Mouse (Mus musculus): ENCODE measurements at regions not wholly inside any gene's neighbourhood (a gene's known extent, or its start where the extent isn't known, plus 50 kb on each side); places are given as distances from the start of the nearest gene placed in this dataset.

- H3K27me3 ChIP-seq (ENCODE audit: low read depth, poor library complexity, severe bottlenecking) = peaks cover 19% of the 10 kb centered on the region
- WGBS = 4% methylated on average over 31 of the region's 31 CpGs
- no peaks in the 10 kb centered on the region for H3K36me3 ChIP-seq
- H3K4me1 ChIP-seq = peaks cover 30% of the 10 kb centered on the region
- peak overlapping the region; percentile 64 for H3K4me3 ChIP-seq
- no peaks in the 10 kb centered on the region for H3K9me3 ChIP-seq (replicated peaks)
- DNase-seq (ENCODE audit: low spot score) = peak; percentile 74
- H3K27ac ChIP-seq (replicated peaks) = peak overlapping the region; percentile 80
Observed at GRCm38 (mm10) chr13:112100592-112101420, 187.4 kb upstream of the Ankrd55 start.

DNA sequence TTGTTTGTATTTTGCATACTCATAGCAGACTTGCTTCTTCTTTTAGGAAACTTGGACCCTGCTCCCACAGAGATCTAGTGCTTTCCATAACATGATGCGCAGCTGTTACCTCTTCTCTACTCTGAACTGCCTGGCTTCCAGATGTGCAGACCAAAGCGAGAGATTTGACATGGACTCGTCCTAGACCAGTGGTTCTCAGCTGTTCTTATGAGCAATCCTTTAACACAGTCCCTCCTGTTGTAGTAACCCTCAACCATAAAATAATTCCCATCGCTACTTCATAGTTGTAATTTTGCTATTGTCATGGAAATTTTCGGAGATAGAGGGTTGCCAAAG is 186.9 kb upstream of the Ankrd55 start:
- H3K27me3 ChIP-seq (ENCODE audit: low read depth, poor library complexity, severe bottlenecking) = peaks cover 16% of the 10 kb centered on the region; the same call in 1 of the 2 replicates
- no peaks in the 10 kb centered on the region for H3K36me3 ChIP-seq
- H3K4me1 ChIP-seq = peaks cover 30% of the 10 kb centered on the region
- 52% methylated on average over 5 of the region's 5 CpGs for WGBS
- no peak for DNase-seq (ENCODE audit: low spot score)
- 0 out of 2 replicates have a peak overlapping the region, but pooled peaks have one; percentile 80 for H3K27ac ChIP-seq (replicated peaks)
- no peaks in the 10 kb centered on the region for H3K9me3 ChIP-seq (replicated peaks)
- peak overlapping the region; percentile 64 for H3K4me3 ChIP-seq

DNA sequence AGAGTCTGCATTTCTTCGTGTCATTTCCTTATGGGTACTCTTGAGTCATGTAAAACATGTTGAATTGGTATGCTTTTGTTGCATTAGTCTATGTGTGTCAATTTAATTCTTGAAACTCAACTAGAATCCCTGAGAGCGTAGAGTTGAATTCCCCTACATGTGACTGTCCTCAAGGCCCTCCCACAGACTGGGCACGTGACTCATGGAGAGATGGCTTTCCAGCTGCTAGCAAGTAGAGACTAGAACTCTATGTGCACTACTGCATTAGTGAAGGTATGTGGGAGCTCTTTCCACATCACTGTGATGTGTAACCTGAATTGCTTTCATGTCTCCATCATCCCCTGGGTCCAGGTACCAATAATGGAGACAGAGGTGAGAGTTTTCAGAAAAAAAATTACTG is 182.3 kb upstream of the Ankrd55 start:
- Histone ChIP-seq H3K9me3 (replicated peaks) (no peaks in the 10 kb centered on the region), H3K4me3 (no peak overlapping the region), H3K4me1 (peaks cover 15% of the 10 kb centered on the region), H3K36me3 (no peaks in the 10 kb centered on the region), H3K27ac (replicated peaks) (no peak overlapping the region), H3K27me3 (ENCODE audit: low read depth, poor library complexity, severe bottlenecking) (0 out of 2 replicates have a peak, but pooled peaks cover 8% of the 10 kb centered on the region)
- 90% methylated on average over 3 of the region's 3 CpGs for WGBS
- DNase-seq (ENCODE audit: low spot score) = no peak

DNA sequence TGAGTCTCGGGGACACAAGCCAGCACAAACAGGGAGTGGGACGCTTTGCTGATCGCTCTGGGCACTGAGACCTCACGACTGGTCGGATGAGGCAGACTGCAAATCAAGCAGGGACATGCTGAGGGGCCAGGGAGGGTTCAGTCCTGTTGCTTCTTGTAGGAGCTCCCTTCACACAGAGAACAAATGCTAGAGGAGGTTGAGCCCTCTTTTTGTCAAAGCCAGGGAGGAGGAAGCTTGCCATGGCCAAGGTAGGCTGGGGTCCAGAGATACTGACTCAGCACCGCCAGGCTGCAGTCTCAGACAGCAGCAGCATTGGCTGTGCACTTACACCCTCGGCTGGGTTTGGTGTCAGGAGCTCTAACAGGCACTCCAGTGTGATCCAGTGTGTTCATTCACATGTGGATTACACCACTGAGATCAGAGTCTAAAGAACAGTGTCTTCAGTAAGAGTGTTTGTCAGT is 173.5 kb upstream of the Ankrd55 start:
- Histone ChIP-seq H3K4me1 (0 out of 2 replicates have a peak, but pooled peaks cover under 1% of the 10 kb centered on the region), H3K36me3 (no peaks in the 10 kb centered on the region), H3K27ac (replicated peaks) (no peak overlapping the region), H3K4me3 (no peak overlapping the region), H3K9me3 (replicated peaks) (no peaks in the 10 kb centered on the region), H3K27me3 (ENCODE audit: low read depth, poor library complexity, severe bottlenecking) (no peaks in the 10 kb centered on the region)
- no peak for DNase-seq (ENCODE audit: low spot score)
- 84% methylated on average over 7 of the region's 7 CpGs for WGBS

DNA sequence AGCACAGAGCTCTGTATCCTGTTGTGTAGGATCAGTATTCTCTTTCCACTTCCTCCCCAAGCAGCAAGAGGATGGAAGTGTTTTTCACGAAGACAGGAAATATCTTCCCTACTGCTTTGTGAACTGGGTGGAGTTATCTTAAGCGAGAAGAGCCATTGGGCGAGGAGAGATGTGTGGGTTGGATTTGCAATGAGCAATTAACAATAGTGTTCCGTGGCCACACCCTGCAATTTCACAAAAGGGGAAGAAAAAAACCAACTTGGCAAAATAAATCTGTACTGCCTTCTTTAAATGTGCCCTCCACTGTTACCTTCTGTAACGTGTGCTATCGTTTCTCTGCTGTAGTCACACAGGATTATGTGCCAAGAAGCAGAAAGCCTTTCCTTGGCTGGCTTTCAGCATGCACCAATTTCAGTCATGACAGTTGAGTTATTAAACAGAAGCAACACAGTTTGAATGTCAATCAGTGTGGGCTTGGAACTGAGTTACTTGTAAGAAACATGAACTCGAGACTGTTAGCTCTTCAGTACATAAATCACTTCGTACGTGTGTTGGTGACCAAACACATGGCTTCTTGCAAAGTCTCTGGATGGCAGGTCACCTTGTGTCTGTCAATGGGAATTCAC is 172.0 kb upstream of the Ankrd55 start:
- 0 out of 2 replicates have a peak, but pooled peaks cover 3% of the 10 kb centered on the region for H3K4me1 ChIP-seq
- no peak for DNase-seq (ENCODE audit: low spot score)
- H3K36me3 ChIP-seq = no peaks in the 10 kb centered on the region
- WGBS = 84% methylated on average over 9 of the region's 9 CpGs
- H3K27me3 ChIP-seq (ENCODE audit: low read depth, poor library complexity, severe bottlenecking) = no peaks in the 10 kb centered on the region
- H3K9me3 ChIP-seq (replicated peaks) = no peaks in the 10 kb centered on the region
- no peak overlapping the region for H3K27ac ChIP-seq (replicated peaks)
- no peak overlapping the region for H3K4me3 ChIP-seq

DNA sequence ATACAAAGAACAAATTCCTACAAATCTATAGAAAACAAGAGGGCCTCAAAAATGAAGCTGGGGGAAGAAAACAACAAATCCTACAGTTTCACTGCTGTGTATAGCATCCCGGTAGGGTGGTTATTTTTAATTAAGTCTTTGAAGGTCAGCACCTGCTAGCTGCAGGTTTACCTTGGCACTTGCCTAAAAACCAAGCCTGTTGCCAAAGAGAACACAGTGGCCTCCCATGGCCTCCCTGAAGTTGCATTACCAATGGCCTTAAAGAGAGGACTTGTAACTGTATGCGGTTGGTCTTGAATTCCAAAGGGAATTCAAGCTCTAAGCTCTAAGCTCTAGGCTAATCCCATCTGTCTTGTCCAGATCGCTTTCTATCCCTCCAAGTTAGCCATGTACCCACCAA is 169.7 kb upstream of the Ankrd55 start:
- no peak for DNase-seq (ENCODE audit: low spot score)
- Histone ChIP-seq H3K4me3 (no peak overlapping the region), H3K9me3 (replicated peaks) (no peaks in the 10 kb centered on the region), H3K27ac (replicated peaks) (no peak overlapping the region), H3K36me3 (no peaks in the 10 kb centered on the region), H3K27me3 (ENCODE audit: low read depth, poor library complexity, severe bottlenecking) (no peaks in the 10 kb centered on the region), H3K4me1 (0 out of 2 replicates have a peak, but pooled peaks cover 8% of the 10 kb centered on the region)
- 90% methylated on average over 3 of the region's 3 CpGs for WGBS

- 84% methylated on average over 11 of the region's 11 CpGs for WGBS
- H3K4me3 ChIP-seq = no peak overlapping the region
- DNase-seq (ENCODE audit: low spot score) = no peak
- H3K36me3 ChIP-seq = no peaks in the 10 kb centered on the region
- H3K4me1 ChIP-seq = 0 out of 2 replicates have a peak, but pooled peaks cover 8% of the 10 kb centered on the region
- H3K27ac ChIP-seq (replicated peaks) = no peak overlapping the region
- H3K9me3 ChIP-seq (replicated peaks) = no peaks in the 10 kb centered on the region
- no peaks in the 10 kb centered on the region for H3K27me3 ChIP-seq (ENCODE audit: low read depth, poor library complexity, severe bottlenecking)
Observed at GRCm38 (mm10) chr13:112119611-112120041, 168.6 kb upstream of the Ankrd55 start.

DNA sequence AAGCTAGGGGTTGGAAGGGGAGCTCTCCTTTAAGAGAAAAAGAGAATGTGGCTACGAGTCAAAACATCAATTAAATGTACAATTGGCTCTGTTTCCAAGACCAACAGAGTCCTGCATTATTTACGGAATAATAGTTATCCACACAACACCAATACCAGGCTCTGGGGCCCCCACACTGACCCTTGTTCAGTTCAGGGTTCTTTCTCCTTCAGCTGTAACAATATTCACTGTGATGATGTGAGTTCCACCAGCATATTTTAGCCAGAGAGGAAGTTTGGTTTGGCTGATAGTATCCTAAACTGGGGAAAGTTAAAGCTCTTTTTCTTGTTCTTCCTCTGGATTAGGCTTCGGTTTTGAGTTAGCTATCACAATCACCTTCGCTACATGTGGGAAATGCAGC is 167.9 kb upstream of the Ankrd55 start:
- no peak overlapping the region for H3K27ac ChIP-seq (replicated peaks)
- H3K4me3 ChIP-seq = no peak overlapping the region
- 0 out of 2 replicates have a peak, but pooled peaks cover 8% of the 10 kb centered on the region for H3K4me1 ChIP-seq
- no peak for DNase-seq (ENCODE audit: low spot score)
- 81% methylated on average over 4 of the region's 4 CpGs for WGBS
- H3K9me3 ChIP-seq (replicated peaks) = no peaks in the 10 kb centered on the region
- no peaks in the 10 kb centered on the region for H3K36me3 ChIP-seq
- no peaks in the 10 kb centered on the region for H3K27me3 ChIP-seq (ENCODE audit: low read depth, poor library complexity, severe bottlenecking)

DNA sequence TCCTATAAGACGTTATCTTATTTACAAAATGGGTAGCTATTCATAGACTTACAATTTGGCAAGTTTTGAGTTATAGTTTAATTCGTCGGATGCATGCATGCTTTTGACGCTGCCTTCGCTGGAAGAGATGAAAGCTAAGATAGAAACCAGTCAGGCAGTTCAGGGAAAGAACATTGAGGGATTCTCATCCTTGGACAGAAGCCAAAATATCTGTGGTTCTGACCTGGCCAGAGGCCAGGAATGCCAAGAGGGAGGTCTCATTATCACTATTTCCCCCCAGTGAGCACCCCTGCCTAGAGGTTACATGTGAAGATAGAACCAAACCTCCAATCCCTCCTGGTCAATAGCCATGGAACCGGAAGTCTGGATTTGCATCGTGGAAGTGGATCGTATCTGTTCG is 167.1 kb upstream of the Ankrd55 start:
- Histone ChIP-seq H3K27me3 (ENCODE audit: low read depth, poor library complexity, severe bottlenecking) (no peaks in the 10 kb centered on the region), H3K27ac (replicated peaks) (no peak overlapping the region), H3K4me1 (0 out of 2 replicates have a peak, but pooled peaks cover 8% of the 10 kb centered on the region), H3K9me3 (replicated peaks) (no peaks in the 10 kb centered on the region), H3K4me3 (no peak overlapping the region), H3K36me3 (no peaks in the 10 kb centered on the region)
- WGBS = 98% methylated on average over 9 of the region's 9 CpGs
- DNase-seq (ENCODE audit: low spot score) = no peak

- WGBS = 83% methylated on average over 9 of the region's 9 CpGs
- H3K36me3 ChIP-seq = no peaks in the 10 kb centered on the region
- H3K27ac ChIP-seq (replicated peaks) = no peak overlapping the region
- no peaks in the 10 kb centered on the region for H3K27me3 ChIP-seq (ENCODE audit: low read depth, poor library complexity, severe bottlenecking)
- H3K4me3 ChIP-seq = no peak overlapping the region
- H3K9me3 ChIP-seq (replicated peaks) = no peaks in the 10 kb centered on the region
- no peak for DNase-seq (ENCODE audit: low spot score)
- H3K4me1 ChIP-seq = 0 out of 2 replicates have a peak, but pooled peaks cover 8% of the 10 kb centered on the region
Observed at GRCm38 (mm10) chr13:112122842-112123373, 165.3 kb upstream of the Ankrd55 start.

DNA sequence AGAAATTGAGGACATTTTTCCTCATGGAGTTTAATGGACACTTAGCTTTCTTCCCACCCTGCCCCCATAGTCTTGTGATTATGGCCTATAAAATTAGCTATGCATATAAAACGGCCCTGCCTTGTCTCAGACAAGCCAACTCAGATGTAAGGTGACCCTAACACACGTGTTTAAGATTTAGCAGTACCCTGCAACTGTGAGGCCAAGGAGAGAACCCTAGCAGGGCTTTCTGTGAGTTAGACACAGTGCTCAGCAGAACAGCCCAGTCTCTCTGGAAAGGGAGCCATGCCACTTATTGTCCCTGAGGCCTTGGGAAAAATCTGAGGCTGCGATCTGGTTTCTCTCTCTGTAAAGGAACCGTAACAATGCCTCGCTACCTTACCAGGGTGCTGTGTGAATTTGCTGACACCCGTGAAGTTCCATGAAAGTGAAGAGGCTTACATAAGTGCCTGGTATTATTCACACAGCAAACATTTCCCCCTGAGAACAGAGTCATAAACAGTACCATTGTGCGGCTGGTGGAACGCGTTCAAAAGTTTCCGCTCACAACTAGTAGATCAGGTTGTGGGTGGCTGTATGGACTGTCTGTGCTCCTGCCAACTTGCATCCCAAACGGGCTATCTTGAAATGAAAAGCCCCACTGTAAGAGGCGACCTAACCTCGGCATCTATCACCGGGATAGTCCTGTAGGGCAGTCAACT is 162.3 kb upstream of the Ankrd55 start:
- Histone ChIP-seq H3K36me3 (no peaks in the 10 kb centered on the region), H3K27ac (replicated peaks) (no peak overlapping the region), H3K9me3 (replicated peaks) (no peaks in the 10 kb centered on the region), H3K27me3 (ENCODE audit: low read depth, poor library complexity, severe bottlenecking) (peaks cover 6% of the 10 kb centered on the region; the same call in 1 of the 2 replicates), H3K4me1 (peaks cover 6% of the 10 kb centered on the region; the same call in 1 of the 2 replicates), H3K4me3 (no peak overlapping the region)
- no peak for DNase-seq (ENCODE audit: low spot score)
- WGBS = 87% methylated on average over 14 of the region's 14 CpGs

GRCm38 (mm10) chr13:112130220-112130619 is 158.0 kb upstream of the Ankrd55 start:
- peaks cover 6% of the 10 kb centered on the region; the same call in 1 of the 2 replicates for H3K27me3 ChIP-seq (ENCODE audit: low read depth, poor library complexity, severe bottlenecking)
- H3K4me3 ChIP-seq = no peak overlapping the region
- no peak for DNase-seq (ENCODE audit: low spot score)
- H3K4me1 ChIP-seq = peaks cover 10% of the 10 kb centered on the region
- WGBS = 86% methylated on average over 4 of the region's 4 CpGs
- no peaks in the 10 kb centered on the region for H3K36me3 ChIP-seq
- H3K9me3 ChIP-seq (replicated peaks) = no peaks in the 10 kb centered on the region
- no peak overlapping the region for H3K27ac ChIP-seq (replicated peaks)

All from midbrain, embryonic 10.5 days (tissue).